Mouse (Mus musculus) kidney, embryonic 16.5 days (tissue): Measurements from ENCODE around the gene Baz2b. TPM values are rescaled to one million over a fixed set of nuclear protein-coding genes. Genes with fewer than 3 reads are reported as not detected.

ENCODE experiments used
- ATAC-seq: fragments of 200-750 bp; cut with Nextera tagmentation; 2 replicates; pipeline ENCODE4 v1.8.0; 2017; ENCODE audit warnings: moderate TSS enrichment; ENCODE audit not compliant: low FRiP score, low TSS enrichment
- H3K27ac ChIP-seq: fragments of 300-500 bp; sonication (generic); 2 replicates; pipeline ENCODE4 v1.5.1; 2014; ENCODE audit warnings: low read length
- H3K27me3 ChIP-seq: fragments of 300-500 bp; sonication (generic); 2 replicates; pipeline ENCODE4 v1.6.1; 2014; ENCODE audit warnings: low read length, control low read depth, mixed read lengths; ENCODE audit not compliant: insufficient read depth
- H3K36me3 ChIP-seq: fragments of 300-500 bp; sonication (generic); 2 replicates; pipeline ENCODE4 v1.6.1; 2014; ENCODE audit warnings: low read length, control low read depth, mixed read lengths; ENCODE audit not compliant: insufficient read depth
- H3K4me1 ChIP-seq: fragments of 300-500 bp; sonication (generic); 2 replicates; pipeline ENCODE4 v1.6.1; 2014; ENCODE audit warnings: low read length, control low read depth, mixed read lengths; ENCODE audit not compliant: insufficient read depth
- H3K4me2 ChIP-seq: fragments of 300-500 bp; sonication (generic); replicated peaks from 2 replicates; pipeline ENCODE4 v1.6.1; 2014; ENCODE audit warnings: low read depth, low read length
- H3K4me3 ChIP-seq: fragments of 300-500 bp; sonication (generic); 2 replicates; pipeline ENCODE4 v1.5.1; 2014; ENCODE audit warnings: mild to moderate bottlenecking, low read length
- H3K9ac ChIP-seq: fragments of 300-500 bp; sonication (generic); replicated peaks from 2 replicates; pipeline ENCODE4 v1.6.1; 2014; ENCODE audit warnings: low read length
- H3K9me3 ChIP-seq: fragments of 300-500 bp; sonication (generic); 2 replicates; pipeline ENCODE4 v1.6.1; 2016; ENCODE audit warnings: low read length, control low read depth
- WGBS: fragments of 180-500 bp; shearing (Covaris S2); extraction: QIAGEN DNeasy Blood & Tissue Kit; methylation state at CpG from one replicate; pipeline ENCODE4 v1.1.7; 2014; 5-methylcytosine and 5-hydroxymethylcytosine counted together
- polyA plus RNA-seq: library from polyadenylated mRNA; unstranded; fragments of >200 nt; fragmentation: Nextera tagmentation; extraction: Ambion mirVana; gene quantifications from 2 replicates; pipeline ENCODE4 v1.2.1, GENCODE M21; 2015

The Baz2b gene
- polyA plus RNA-seq, 1 experiment from 2014 or later: 51.1 TPM

- H3K27ac ChIP-seq: no peak overlapping the region
- no peaks in the 10 kb centered on the region for H3K27me3 ChIP-seq
- peaks cover 18% of the 10 kb centered on the region for H3K36me3 ChIP-seq
- WGBS: 79% methylated on average over 4 of the region's 4 CpGs
- ATAC-seq: no peak
- H3K9me3 ChIP-seq: no peaks in the 10 kb centered on the region
- H3K4me2 ChIP-seq: no peak overlapping the region
- no peak overlapping the region for H3K9ac ChIP-seq
- H3K4me1 ChIP-seq: peaks cover 8% of the 10 kb centered on the region; the same call in 1 of the 2 replicates
- no peak overlapping the region for H3K4me3 ChIP-seq
These were observed 5.9 kb downstream of the Baz2b start for GRCm38 (mm10) chr2:60203733-60204132.

- 90% methylated on average over 8 of the region's 8 CpGs for WGBS
These were observed 6.6 kb downstream of the Baz2b start for GRCm38 (mm10) chr2:60202900-60203530.

DNA sequence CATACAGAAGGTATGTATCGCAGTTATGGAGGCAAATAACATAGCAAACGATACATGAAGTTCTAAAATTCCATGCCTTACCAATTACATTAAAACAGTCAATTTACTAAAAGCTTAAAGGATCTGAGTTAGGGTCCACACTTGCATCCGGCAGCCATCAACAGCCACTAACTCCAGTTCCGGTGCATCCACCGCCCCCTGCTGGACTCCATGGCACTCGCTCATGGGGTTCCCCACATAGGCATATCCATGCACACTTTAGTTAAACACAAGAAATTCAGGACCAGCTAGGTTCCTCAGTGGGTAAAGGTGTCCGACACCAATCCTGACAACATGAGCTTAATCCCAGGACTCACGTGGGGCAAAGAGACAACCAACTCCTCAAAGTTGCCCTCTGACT, 9.0 kb downstream of the Baz2b start:
- Histone ChIP-seq H3K9ac (no peak overlapping the region), H3K4me3 (no peak overlapping the region), H3K36me3 (peaks cover 11% of the 10 kb centered on the region), H3K4me2 (no peak overlapping the region), H3K4me1 (no peaks in the 10 kb centered on the region), H3K27ac (no peak overlapping the region), H3K9me3 (no peaks in the 10 kb centered on the region), H3K27me3 (no peaks in the 10 kb centered on the region)
- ATAC-seq: no peak
- 60% methylated on average over 8 of the region's 8 CpGs for WGBS

More at GRCm38 (mm10) chr2:60202900-60203530, 6.6 kb downstream of the Baz2b start:
- no peak overlapping the region for H3K4me3 ChIP-seq
- H3K9me3 ChIP-seq: no peaks in the 10 kb centered on the region
- H3K9ac ChIP-seq: no peak overlapping the region
- peaks cover 4% of the 10 kb centered on the region; the same call in 1 of the 2 replicates for H3K4me1 ChIP-seq
- no peak overlapping the region for H3K4me2 ChIP-seq
- no peak for ATAC-seq
- H3K27me3 ChIP-seq: no peaks in the 10 kb centered on the region
- H3K27ac ChIP-seq: no peak overlapping the region
- peaks cover 18% of the 10 kb centered on the region for H3K36me3 ChIP-seq

DNA sequence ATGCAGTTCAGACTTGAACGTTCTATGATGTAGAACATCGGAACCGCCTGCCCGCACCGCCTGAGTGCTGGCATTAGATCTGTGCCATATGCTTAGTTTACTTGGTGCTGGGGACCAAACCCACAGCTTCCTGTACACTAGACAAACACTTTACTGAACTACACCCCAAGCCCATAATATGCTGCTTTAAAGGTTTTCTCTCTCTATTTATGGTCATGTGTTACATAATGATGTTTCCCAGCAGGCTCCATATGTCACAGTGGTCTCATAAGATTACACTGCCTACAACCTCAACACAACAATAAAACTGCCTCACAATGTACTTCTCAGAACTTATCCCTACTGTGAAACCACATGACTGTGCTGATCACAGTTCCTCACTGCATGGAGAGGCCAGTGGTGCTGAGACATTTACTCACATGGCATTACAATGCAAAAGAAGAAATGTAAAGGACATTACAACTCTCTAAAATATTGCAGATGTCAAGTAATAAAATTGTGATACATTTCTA, 9.5 kb downstream of the Baz2b start:
- Histone ChIP-seq H3K27me3 (no peaks in the 10 kb centered on the region), H3K36me3 (peaks cover 6% of the 10 kb centered on the region), H3K4me1 (no peaks in the 10 kb centered on the region), H3K9me3 (no peaks in the 10 kb centered on the region), H3K4me3 (no peak overlapping the region), H3K27ac (no peak overlapping the region), H3K9ac (no peak overlapping the region), H3K4me2 (no peak overlapping the region)
- no peak for ATAC-seq
- 93% methylated on average over 5 of the region's 5 CpGs for WGBS

DNA sequence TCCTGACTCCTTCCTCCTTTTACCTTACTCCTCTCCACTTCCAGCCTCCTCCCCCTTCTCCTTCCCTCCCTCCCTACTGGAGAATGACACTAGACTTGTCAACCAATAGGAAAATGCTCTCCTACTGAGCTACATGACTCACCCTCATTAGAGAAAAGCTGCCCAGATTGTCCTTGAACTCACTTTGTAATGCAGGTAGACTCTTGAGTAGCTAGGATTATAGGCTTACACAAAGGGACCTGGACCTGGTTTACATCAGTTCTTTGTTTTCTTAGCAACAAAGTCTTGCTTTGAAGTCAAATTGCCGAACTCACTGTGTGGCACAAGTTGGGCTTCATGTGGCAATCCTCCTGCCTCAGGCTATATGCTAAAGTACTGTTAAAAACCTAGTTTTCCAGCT, 12.8 kb downstream of the Baz2b start:
- Histone ChIP-seq H3K27me3 (no peaks in the 10 kb centered on the region), H3K4me2 (no peak overlapping the region), H3K4me1 (no peaks in the 10 kb centered on the region), H3K36me3 (no peaks in the 10 kb centered on the region), H3K27ac (no peak overlapping the region), H3K4me3 (no peak overlapping the region), H3K9me3 (no peaks in the 10 kb centered on the region), H3K9ac (no peak overlapping the region)
- 65% methylated on average over 1 of the region's 1 CpGs for WGBS
- no peak for ATAC-seq

- H3K36me3 ChIP-seq: no peaks in the 10 kb centered on the region
- 67% methylated on average over 2 of the region's 2 CpGs for WGBS
- no peak overlapping the region for H3K27ac ChIP-seq
- no peaks in the 10 kb centered on the region for H3K27me3 ChIP-seq
- H3K4me2 ChIP-seq: no peak overlapping the region
- ATAC-seq: no peak
- no peak overlapping the region for H3K4me3 ChIP-seq
- H3K9ac ChIP-seq: no peak overlapping the region
- H3K4me1 ChIP-seq: no peaks in the 10 kb centered on the region
- H3K9me3 ChIP-seq: no peaks in the 10 kb centered on the region
These were observed 27.9 kb downstream of the Baz2b start for GRCm38 (mm10) chr2:60181696-60182095.

- H3K27ac ChIP-seq: no peak overlapping the region
- H3K4me2 ChIP-seq: no peak overlapping the region
- no peak overlapping the region for H3K4me3 ChIP-seq
- 0 out of 2 replicates have a peak, but pooled peaks cover 4% of the 10 kb centered on the region for H3K9me3 ChIP-seq
- no peaks in the 10 kb centered on the region for H3K4me1 ChIP-seq
- no peak overlapping the region for H3K9ac ChIP-seq
- WGBS: 82% methylated on average over 3 of the region's 3 CpGs
- no peaks in the 10 kb centered on the region for H3K36me3 ChIP-seq
- H3K27me3 ChIP-seq: no peaks in the 10 kb centered on the region
- no peak for ATAC-seq
These were observed 32.1 kb downstream of the Baz2b start for GRCm38 (mm10) chr2:60177490-60177889.

- Histone ChIP-seq H3K9me3 (0 out of 2 replicates have a peak, but pooled peaks cover 4% of the 10 kb centered on the region), H3K27ac (no peak overlapping the region), H3K4me1 (no peaks in the 10 kb centered on the region), H3K4me3 (no peak overlapping the region), H3K36me3 (no peaks in the 10 kb centered on the region), H3K9ac (no peak overlapping the region), H3K4me2 (no peak overlapping the region), H3K27me3 (no peaks in the 10 kb centered on the region)
- WGBS: 90% methylated on average over 5 of the region's 5 CpGs
- no peak for ATAC-seq
These were observed 33.6 kb downstream of the Baz2b start for GRCm38 (mm10) chr2:60176087-60176486.

DNA sequence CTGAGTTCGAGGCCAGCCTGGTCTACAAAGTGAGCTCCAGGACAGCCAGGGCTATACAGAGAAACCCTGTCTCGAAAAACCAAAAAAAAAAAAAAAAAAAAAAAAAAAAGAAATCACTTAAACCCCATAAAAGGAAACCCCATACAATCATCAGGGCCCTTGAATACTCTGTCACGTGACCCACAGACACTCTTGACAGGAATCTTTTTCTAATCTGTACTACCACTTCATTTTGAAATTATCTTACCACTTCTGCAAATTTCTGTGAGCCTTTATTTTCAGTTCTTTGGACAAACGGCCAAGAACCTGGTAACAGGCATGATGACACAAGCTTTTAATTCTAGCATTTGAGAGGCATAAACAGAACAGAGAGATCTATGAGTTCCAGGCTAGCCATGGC, 34.6 kb downstream of the Baz2b start:
- 89% methylated on average over 2 of the region's 4 CpGs for WGBS
- Histone ChIP-seq H3K36me3 (no peaks in the 10 kb centered on the region), H3K27ac (no peak overlapping the region), H3K4me1 (no peaks in the 10 kb centered on the region), H3K27me3 (no peaks in the 10 kb centered on the region), H3K4me3 (no peak overlapping the region), H3K9me3 (0 out of 2 replicates have a peak, but pooled peaks cover 4% of the 10 kb centered on the region), H3K9ac (no peak overlapping the region), H3K4me2 (no peak overlapping the region)
- ATAC-seq: no peak

DNA sequence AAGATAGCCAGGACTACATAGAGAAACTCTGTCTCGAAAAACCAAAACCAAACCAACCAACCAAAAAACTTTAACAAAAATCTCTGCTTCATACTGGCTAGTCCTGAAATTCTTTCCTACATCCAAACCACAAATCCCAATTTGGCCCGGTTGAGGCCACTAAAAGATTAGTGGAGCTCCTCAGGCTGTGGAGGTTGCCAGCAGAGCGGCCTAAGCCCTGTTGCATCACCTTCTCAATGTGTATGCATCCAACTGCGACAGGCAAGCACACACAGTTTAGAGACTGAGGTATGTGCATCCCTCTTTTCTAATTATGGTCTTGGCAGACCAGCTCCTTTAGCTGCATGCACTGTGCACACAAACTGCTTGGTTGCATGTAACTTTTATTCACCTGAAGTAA, 36.0 kb downstream of the Baz2b start:
- no peaks in the 10 kb centered on the region for H3K36me3 ChIP-seq
- H3K9ac ChIP-seq: no peak overlapping the region
- H3K4me1 ChIP-seq: no peaks in the 10 kb centered on the region
- WGBS: 90% methylated on average over 4 of the region's 4 CpGs
- no peak overlapping the region for H3K4me2 ChIP-seq
- ATAC-seq: no peak
- no peak overlapping the region for H3K27ac ChIP-seq
- H3K9me3 ChIP-seq: 0 out of 2 replicates have a peak, but pooled peaks cover 4% of the 10 kb centered on the region
- no peak overlapping the region for H3K4me3 ChIP-seq
- no peaks in the 10 kb centered on the region for H3K27me3 ChIP-seq
